Mouse (Mus musculus): Measurements from ENCODE around the gene Lemd1. TPM values are rescaled to one million over a fixed set of nuclear protein-coding genes. Genes with fewer than 3 reads are reported as not detected.

Gene Lemd1
- polyA plus RNA-seq, 1 experiment from 2014 or later = not detected

GRCm38 (mm10) chr1:132299744-132300143 is 108.5 kb downstream of the Lemd1 start:
- Histone ChIP-seq H3K9ac (ENCODE audit: low read depth, low read length) (no peak overlapping the region), H3K4me3 (ENCODE audit: low read length) (no peak overlapping the region), H3K27ac (ENCODE audit: low read length) (no peak overlapping the region), H3K36me3 (ENCODE audit: control insufficient read depth, insufficient read depth, low read length) (no peaks in the 10 kb centered on the region), H3K4me2 (ENCODE audit: low read depth, low read length) (no peak overlapping the region), H3K9me3 (ENCODE audit: control insufficient read depth, low read length) (no peaks in the 10 kb centered on the region), H3K4me1 (ENCODE audit: control insufficient read depth, insufficient read depth, low read length) (peaks cover 8% of the 10 kb centered on the region; the same call in 1 of the 2 replicates), H3K27me3 (replicated peaks; ENCODE audit: control insufficient read depth, insufficient read depth, low read length) (peaks cover 16% of the 10 kb centered on the region)
- WGBS = 82% methylated on average over 5 of the region's 5 CpGs
- no peak for ATAC-seq

GRCm38 (mm10) chr1:132301242-132301641 is 110.0 kb downstream of the Lemd1 start:
- WGBS = 84% methylated on average over 5 of the region's 5 CpGs
- Histone ChIP-seq H3K27ac (ENCODE audit: low read length) (no peak overlapping the region), H3K4me1 (ENCODE audit: control insufficient read depth, insufficient read depth, low read length) (peaks cover 8% of the 10 kb centered on the region; the same call in 1 of the 2 replicates), H3K27me3 (replicated peaks; ENCODE audit: control insufficient read depth, insufficient read depth, low read length) (peaks cover 16% of the 10 kb centered on the region), H3K4me2 (ENCODE audit: low read depth, low read length) (no peak overlapping the region), H3K9ac (ENCODE audit: low read depth, low read length) (no peak overlapping the region), H3K9me3 (ENCODE audit: control insufficient read depth, low read length) (no peaks in the 10 kb centered on the region), H3K4me3 (ENCODE audit: low read length) (no peak overlapping the region), H3K36me3 (ENCODE audit: control insufficient read depth, insufficient read depth, low read length) (no peaks in the 10 kb centered on the region)
- ATAC-seq = no peak

- ATAC-seq = no peak
- Histone ChIP-seq H3K27me3 (replicated peaks; ENCODE audit: control insufficient read depth, insufficient read depth, low read length) (peaks cover 16% of the 10 kb centered on the region), H3K4me1 (ENCODE audit: control insufficient read depth, insufficient read depth, low read length) (peaks cover 8% of the 10 kb centered on the region; the same call in 1 of the 2 replicates), H3K36me3 (ENCODE audit: control insufficient read depth, insufficient read depth, low read length) (no peaks in the 10 kb centered on the region), H3K27ac (ENCODE audit: low read length) (no peak overlapping the region), H3K9ac (ENCODE audit: low read depth, low read length) (no peak overlapping the region), H3K9me3 (ENCODE audit: control insufficient read depth, low read length) (no peaks in the 10 kb centered on the region), H3K4me2 (ENCODE audit: low read depth, low read length) (no peak overlapping the region), H3K4me3 (ENCODE audit: low read length) (no peak overlapping the region)
- WGBS = 92% methylated on average over 9 of the region's 9 CpGs
These were observed 111.2 kb downstream of the Lemd1 start for GRCm38 (mm10) chr1:132302341-132302866.

- WGBS = 29% methylated on average over 9 of the region's 9 CpGs
- ATAC-seq = no peak
- Histone ChIP-seq H3K36me3 (ENCODE audit: control insufficient read depth, insufficient read depth, low read length) (no peaks in the 10 kb centered on the region), H3K4me3 (ENCODE audit: low read length) (no peak overlapping the region), H3K27me3 (replicated peaks; ENCODE audit: control insufficient read depth, insufficient read depth, low read length) (peaks cover 6% of the 10 kb centered on the region; the same call in 1 of the 2 replicates), H3K27ac (ENCODE audit: low read length) (no peak overlapping the region), H3K4me2 (ENCODE audit: low read depth, low read length) (no peak overlapping the region), H3K4me1 (ENCODE audit: control insufficient read depth, insufficient read depth, low read length) (no peaks in the 10 kb centered on the region), H3K9ac (ENCODE audit: low read depth, low read length) (no peak overlapping the region), H3K9me3 (ENCODE audit: control insufficient read depth, low read length) (no peaks in the 10 kb centered on the region)
These were observed 113.5 kb downstream of the Lemd1 start for GRCm38 (mm10) chr1:132304618-132305214.

GRCm38 (mm10) chr1:132306160-132306559 is 114.9 kb downstream of the Lemd1 start:
- H3K9me3 ChIP-seq (ENCODE audit: control insufficient read depth, low read length) = no peaks in the 10 kb centered on the region
- 34% methylated on average over 4 of the region's 4 CpGs for WGBS
- H3K4me3 ChIP-seq (ENCODE audit: low read length) = no peak overlapping the region
- ATAC-seq = no peak
- no peaks in the 10 kb centered on the region for H3K4me1 ChIP-seq (ENCODE audit: control insufficient read depth, insufficient read depth, low read length)
- no peak overlapping the region for H3K27ac ChIP-seq (ENCODE audit: low read length)
- no peaks in the 10 kb centered on the region for H3K36me3 ChIP-seq (ENCODE audit: control insufficient read depth, insufficient read depth, low read length)
- no peak overlapping the region for H3K9ac ChIP-seq (ENCODE audit: low read depth, low read length)
- H3K4me2 ChIP-seq (ENCODE audit: low read depth, low read length) = no peak overlapping the region
- peaks cover 3% of the 10 kb centered on the region; the same call in 1 of the 2 replicates for H3K27me3 ChIP-seq (replicated peaks; ENCODE audit: control insufficient read depth, insufficient read depth, low read length)

GRCm38 (mm10) chr1:132306808-132307207 is 115.6 kb downstream of the Lemd1 start:
- H3K4me1 ChIP-seq (ENCODE audit: control insufficient read depth, insufficient read depth, low read length) = no peaks in the 10 kb centered on the region
- H3K27ac ChIP-seq (ENCODE audit: low read length) = no peak overlapping the region
- no peak for ATAC-seq
- no peak overlapping the region for H3K4me3 ChIP-seq (ENCODE audit: low read length)
- H3K9ac ChIP-seq (ENCODE audit: low read depth, low read length) = no peak overlapping the region
- H3K36me3 ChIP-seq (ENCODE audit: control insufficient read depth, insufficient read depth, low read length) = no peaks in the 10 kb centered on the region
- H3K9me3 ChIP-seq (ENCODE audit: control insufficient read depth, low read length) = no peaks in the 10 kb centered on the region
- peaks cover 3% of the 10 kb centered on the region; the same call in 1 of the 2 replicates for H3K27me3 ChIP-seq (replicated peaks; ENCODE audit: control insufficient read depth, insufficient read depth, low read length)
- H3K4me2 ChIP-seq (ENCODE audit: low read depth, low read length) = no peak overlapping the region
- WGBS = 12% methylated on average over 4 of the region's 4 CpGs

- WGBS = 83% methylated on average over 6 of the region's 6 CpGs
- ATAC-seq = no peak
- H3K4me1 ChIP-seq (ENCODE audit: control insufficient read depth, insufficient read depth, low read length) = no peaks in the 10 kb centered on the region
These were observed 116.7 kb downstream of the Lemd1 start for GRCm38 (mm10) chr1:132307962-132308361.

GRCm38 (mm10) chr1:132308674-132309073 is 117.4 kb downstream of the Lemd1 start:
- Histone ChIP-seq H3K36me3 (ENCODE audit: control insufficient read depth, insufficient read depth, low read length) (no peaks in the 10 kb centered on the region), H3K27ac (ENCODE audit: low read length) (no peak overlapping the region), H3K4me2 (ENCODE audit: low read depth, low read length) (no peak overlapping the region), H3K4me3 (ENCODE audit: low read length) (no peak overlapping the region), H3K9me3 (ENCODE audit: control insufficient read depth, low read length) (no peaks in the 10 kb centered on the region), H3K9ac (ENCODE audit: low read depth, low read length) (no peak overlapping the region), H3K4me1 (ENCODE audit: control insufficient read depth, insufficient read depth, low read length) (no peaks in the 10 kb centered on the region), H3K27me3 (replicated peaks; ENCODE audit: control insufficient read depth, insufficient read depth, low read length) (0 out of 2 replicates have a peak, but pooled peaks cover 1% of the 10 kb centered on the region)
- 79% methylated on average over 7 of the region's 7 CpGs for whole genome bisulfite sequencing
- no peak for ATAC-seq

More at GRCm38 (mm10) chr1:132307962-132308361, 116.7 kb downstream of the Lemd1 start:
- no peaks in the 10 kb centered on the region for H3K36me3 ChIP-seq (ENCODE audit: control insufficient read depth, insufficient read depth, low read length)
- H3K9me3 ChIP-seq (ENCODE audit: control insufficient read depth, low read length) = no peaks in the 10 kb centered on the region
- no peak overlapping the region for H3K27ac ChIP-seq (ENCODE audit: low read length)
- H3K27me3 ChIP-seq (replicated peaks; ENCODE audit: control insufficient read depth, insufficient read depth, low read length) = 0 out of 2 replicates have a peak, but pooled peaks cover 3% of the 10 kb centered on the region
- no peak overlapping the region for H3K9ac ChIP-seq (ENCODE audit: low read depth, low read length)
- H3K4me2 ChIP-seq (ENCODE audit: low read depth, low read length) = no peak overlapping the region
- no peak overlapping the region for H3K4me3 ChIP-seq (ENCODE audit: low read length)

Data from intestine, embryonic 16.5 days (tissue).